19 mouse cellular contexts compared by ENCODE assay signal in genomic region chr16:44176511-44176910, GRCm38 (mm10).
"Had no signal": no experiment of that assay in that cellular context is flagged by ENCODE, and none has a peak within 500 bp of the region (broad histone marks: within the 10 kb centered on the region; RNA-seq: fewer than 3 reads in every experiment).

No protein-coding gene starts in this region.

- ATAC-seq: intestine, embryonic 16.5 days; midbrain, embryonic 15.5 days had no signal

- H3K36me3 ChIP-seq: midbrain, embryonic 15.5 days; neural tube, embryonic 15.5 days; stomach, embryonic 15.5 days had no signal

- H3K27me3 ChIP-seq: limb, embryonic 12.5 days; limb, embryonic 15.5 days; midbrain, embryonic 12.5 days; midbrain, embryonic 15.5 days; neural tube, embryonic 12.5 days; neural tube, embryonic 15.5 days; stomach, embryonic 15.5 days had no signal

- H3K4me3 ChIP-seq: limb, embryonic 12.5 days; limb, embryonic 15.5 days; midbrain, embryonic 12.5 days; midbrain, embryonic 15.5 days; neural tube, embryonic 12.5 days; neural tube, embryonic 15.5 days; stomach, embryonic 15.5 days had no signal

- H3K9me3 ChIP-seq: limb, embryonic 12.5 days; limb, embryonic 15.5 days; midbrain, embryonic 12.5 days; midbrain, embryonic 15.5 days; neural tube, embryonic 12.5 days; neural tube, embryonic 15.5 days; stomach, embryonic 15.5 days had no signal

- H3K27ac ChIP-seq: limb, embryonic 12.5 days; limb, embryonic 15.5 days; macrophage; midbrain, embryonic 12.5 days; midbrain, embryonic 15.5 days; neural tube, embryonic 12.5 days; neural tube, embryonic 15.5 days; stomach, embryonic 15.5 days had no signal

- H3K4me2 ChIP-seq: limb, embryonic 12.5 days; limb, embryonic 15.5 days; midbrain, embryonic 12.5 days; midbrain, embryonic 15.5 days; neural tube, embryonic 12.5 days; neural tube, embryonic 15.5 days; stomach, embryonic 15.5 days had no signal

- DNase-seq: kidney, adult 18-20 months; kidney, adult 9 months; kidney, postnatal 14 days; kidney, postnatal 4 days; left cerebral cortex, postnatal 4 days; lung, adult 2 months; retina, postnatal 1 day; right cerebral cortex, postnatal 25 days; spleen, adult 18-20 months; thymus, postnatal 25 days had no signal

- H3K9ac ChIP-seq: limb, embryonic 12.5 days; limb, embryonic 15.5 days; midbrain, embryonic 12.5 days; midbrain, embryonic 15.5 days; neural tube, embryonic 12.5 days; neural tube, embryonic 15.5 days; stomach, embryonic 15.5 days had no signal
